Mouse (Mus musculus): Measurements from ENCODE around the gene BC049715. TPM values are rescaled to one million over a fixed set of nuclear protein-coding genes. Genes with fewer than 3 reads are reported as not detected.

BC049715 gene
- polyA plus RNA-seq, 1 experiment from 2014 or later: 1.7 TPM

DNA sequence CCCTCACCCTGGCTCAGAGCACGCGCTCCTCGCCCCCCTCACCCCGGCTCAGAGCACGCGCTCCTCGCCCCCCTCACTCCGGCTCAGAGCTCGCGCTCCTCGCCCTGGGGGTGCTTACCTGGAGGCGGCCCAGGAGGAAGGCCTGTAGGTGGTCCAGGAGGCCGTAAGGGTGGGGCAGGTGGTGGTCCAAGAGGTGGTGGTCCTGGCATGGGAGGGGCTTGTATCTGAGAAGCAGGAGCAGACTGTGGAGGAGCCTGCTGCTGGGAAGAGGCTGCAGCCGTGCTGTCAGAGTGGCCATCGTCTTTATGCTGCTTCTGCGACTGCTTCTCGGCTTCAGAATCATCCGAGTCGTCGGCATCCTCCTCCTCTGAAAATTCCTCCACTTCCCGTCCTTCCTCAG, 10.6 kb upstream of the BC049715 start:
- no peaks in the 10 kb centered on the region for H3K27me3 ChIP-seq (replicated peaks; ENCODE audit: control insufficient read depth, insufficient read depth, low read length)
- H3K4me2 ChIP-seq (ENCODE audit: low read length): no peak overlapping the region
- H3K9me3 ChIP-seq (ENCODE audit: control insufficient read depth, low read length): no peaks in the 10 kb centered on the region
- no peaks in the 10 kb centered on the region for H3K4me1 ChIP-seq (replicated peaks; ENCODE audit: control insufficient read depth, insufficient read depth, low read length)
- no peak for DNase-seq (ENCODE audit: low spot score)
- H3K4me3 ChIP-seq (ENCODE audit: low read depth, low read length): no peak overlapping the region
- no peak overlapping the region for H3K9ac ChIP-seq (ENCODE audit: low read length)
- 95% methylated on average over 21 of the region's 21 CpGs for WGBS
- peaks cover 99% of the 10 kb centered on the region for H3K36me3 ChIP-seq (ENCODE audit: control insufficient read depth, insufficient read depth, low read length)
- H3K27ac ChIP-seq (ENCODE audit: low read depth): no peak overlapping the region
- ATAC-seq (replicated peaks; ENCODE audit: low FRiP score, low TSS enrichment, low read depth): no peak

DNA sequence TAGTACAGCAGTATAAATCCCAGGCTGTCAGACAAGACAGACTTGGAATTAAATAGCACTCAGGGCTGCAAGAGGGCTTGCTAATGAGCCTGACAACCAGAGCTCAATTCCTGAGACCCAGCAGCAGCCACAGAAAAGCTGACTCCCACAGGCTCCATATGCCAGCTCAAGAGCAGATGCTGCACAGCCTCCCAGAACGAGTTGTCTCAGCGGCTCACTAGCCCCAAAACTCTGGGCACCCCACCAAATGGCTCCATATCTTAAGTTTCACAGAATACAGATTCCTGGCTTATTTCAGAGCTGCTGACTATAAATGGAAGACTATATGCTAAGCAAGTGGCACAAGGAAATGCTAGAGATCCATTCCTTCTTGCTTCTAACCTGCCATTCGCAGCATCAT, 9.9 kb upstream of the BC049715 start:
- Histone ChIP-seq H3K36me3 (ENCODE audit: control insufficient read depth, insufficient read depth, low read length) (peaks cover 99% of the 10 kb centered on the region), H3K9me3 (ENCODE audit: control insufficient read depth, low read length) (no peaks in the 10 kb centered on the region), H3K27me3 (replicated peaks; ENCODE audit: control insufficient read depth, insufficient read depth, low read length) (no peaks in the 10 kb centered on the region), H3K4me3 (ENCODE audit: low read depth, low read length) (no peak overlapping the region), H3K4me2 (ENCODE audit: low read length) (no peak overlapping the region), H3K27ac (ENCODE audit: low read depth) (no peak overlapping the region), H3K4me1 (replicated peaks; ENCODE audit: control insufficient read depth, insufficient read depth, low read length) (no peaks in the 10 kb centered on the region), H3K9ac (ENCODE audit: low read length) (no peak overlapping the region)
- 95% methylated on average over 3 of the region's 3 CpGs for WGBS
- DNase-seq (ENCODE audit: low spot score) (no peak), ATAC-seq (replicated peaks; ENCODE audit: low FRiP score, low TSS enrichment, low read depth) (no peak)

DNA sequence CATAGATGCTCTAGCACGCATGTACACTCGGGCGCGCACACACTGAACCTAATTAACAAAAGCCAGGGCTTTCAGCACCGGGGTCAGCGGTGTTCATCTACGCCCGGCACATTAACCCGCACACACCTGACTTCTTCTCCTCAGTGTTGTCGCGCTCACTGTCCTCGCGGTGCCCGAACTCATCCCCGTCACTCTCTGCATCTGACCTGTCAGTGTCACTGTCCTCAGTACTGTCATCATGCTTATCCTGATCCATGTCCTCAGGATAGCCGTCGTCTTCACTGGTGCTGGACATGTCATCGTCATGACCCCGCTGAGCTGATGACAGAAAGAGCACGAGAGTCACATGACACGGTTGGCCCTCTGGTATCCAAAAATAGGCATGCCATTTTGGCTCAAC, 7.0 kb upstream of the BC049715 start:
- H3K4me1 ChIP-seq (replicated peaks; ENCODE audit: control insufficient read depth, insufficient read depth, low read length): no peaks in the 10 kb centered on the region
- H3K27ac ChIP-seq (ENCODE audit: low read depth): no peak overlapping the region
- H3K4me3 ChIP-seq (ENCODE audit: low read depth, low read length): no peak overlapping the region
- 98% methylated on average over 21 of the region's 21 CpGs for WGBS
- H3K4me2 ChIP-seq (ENCODE audit: low read length): no peak overlapping the region
- H3K36me3 ChIP-seq (ENCODE audit: control insufficient read depth, insufficient read depth, low read length): peaks cover 96% of the 10 kb centered on the region
- no peak overlapping the region for H3K9ac ChIP-seq (ENCODE audit: low read length)
- no peaks in the 10 kb centered on the region for H3K9me3 ChIP-seq (ENCODE audit: control insufficient read depth, low read length)
- H3K27me3 ChIP-seq (replicated peaks; ENCODE audit: control insufficient read depth, insufficient read depth, low read length): no peaks in the 10 kb centered on the region
- ATAC-seq (replicated peaks; ENCODE audit: low FRiP score, low TSS enrichment, low read depth) (no peak), DNase-seq (ENCODE audit: low spot score) (no peak)

DNA sequence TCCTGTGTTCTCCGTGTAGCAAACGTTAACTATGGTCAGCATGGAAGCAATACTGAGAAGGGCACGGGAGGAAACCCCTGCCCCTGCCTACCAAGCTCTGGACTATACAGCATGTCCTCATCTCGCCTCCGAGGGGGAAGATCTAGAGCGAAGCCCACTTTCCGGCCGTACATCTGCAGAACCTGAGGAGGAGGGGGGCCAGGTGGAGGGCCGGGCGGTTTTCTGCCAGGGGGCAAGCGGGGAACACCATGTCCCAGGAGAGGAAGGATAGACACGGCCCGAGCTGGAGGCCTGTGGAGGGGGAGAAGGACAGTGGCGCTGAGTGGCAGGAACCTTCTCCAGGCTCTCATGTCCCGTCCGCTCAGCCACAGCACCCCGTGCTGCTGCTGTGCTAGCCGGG, 6.3 kb upstream of the BC049715 start:
- WGBS: 94% methylated on average over 18 of the region's 18 CpGs
- DNase-seq (ENCODE audit: low spot score): no peak
- no peak overlapping the region for H3K27ac ChIP-seq (ENCODE audit: low read depth)
- peaks cover 94% of the 10 kb centered on the region for H3K36me3 ChIP-seq (ENCODE audit: control insufficient read depth, insufficient read depth, low read length)
- no peak overlapping the region for H3K4me3 ChIP-seq (ENCODE audit: low read depth, low read length)
- ATAC-seq (replicated peaks; ENCODE audit: low FRiP score, low TSS enrichment, low read depth): no peak
- no peaks in the 10 kb centered on the region for H3K4me1 ChIP-seq (replicated peaks; ENCODE audit: control insufficient read depth, insufficient read depth, low read length)
- H3K9me3 ChIP-seq (ENCODE audit: control insufficient read depth, low read length): no peaks in the 10 kb centered on the region
- no peak overlapping the region for H3K9ac ChIP-seq (ENCODE audit: low read length)
- no peak overlapping the region for H3K4me2 ChIP-seq (ENCODE audit: low read length)
- no peaks in the 10 kb centered on the region for H3K27me3 ChIP-seq (replicated peaks; ENCODE audit: control insufficient read depth, insufficient read depth, low read length)

DNA sequence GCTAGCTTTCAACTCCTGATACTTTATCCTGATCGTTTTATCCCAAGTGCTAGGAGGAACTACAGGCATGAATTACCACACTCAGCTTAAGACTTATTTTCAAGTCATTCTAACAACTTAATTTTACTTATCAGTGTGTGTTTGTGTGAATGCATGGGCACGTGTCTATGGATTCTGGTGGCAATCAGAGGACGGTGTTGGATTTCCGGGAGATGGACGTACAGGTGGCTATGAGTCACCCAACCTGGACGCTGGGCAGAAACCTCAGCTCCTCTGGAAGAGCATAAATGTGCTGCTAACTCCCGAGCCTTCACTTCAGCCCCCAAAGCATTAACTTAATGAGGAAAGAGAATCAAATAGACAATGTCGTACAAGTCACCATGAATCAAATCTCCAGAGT, 2.4 kb upstream of the BC049715 start:
- WGBS: 91% methylated on average over 8 of the region's 8 CpGs
- H3K4me2 ChIP-seq (ENCODE audit: low read length): no peak overlapping the region
- no peaks in the 10 kb centered on the region for H3K27me3 ChIP-seq (replicated peaks; ENCODE audit: control insufficient read depth, insufficient read depth, low read length)
- peaks cover 55% of the 10 kb centered on the region for H3K36me3 ChIP-seq (ENCODE audit: control insufficient read depth, insufficient read depth, low read length)
- H3K9ac ChIP-seq (ENCODE audit: low read length): no peak overlapping the region
- no peak overlapping the region for H3K27ac ChIP-seq (ENCODE audit: low read depth)
- no peak for ATAC-seq (replicated peaks; ENCODE audit: low FRiP score, low TSS enrichment, low read depth)
- no peaks in the 10 kb centered on the region for H3K9me3 ChIP-seq (ENCODE audit: control insufficient read depth, low read length)
- peaks cover 7% of the 10 kb centered on the region; the same call in 1 of the 2 replicates for H3K4me1 ChIP-seq (replicated peaks; ENCODE audit: control insufficient read depth, insufficient read depth, low read length)
- DNase-seq (ENCODE audit: low spot score): no peak
- no peak overlapping the region for H3K4me3 ChIP-seq (ENCODE audit: low read depth, low read length)

DNA sequence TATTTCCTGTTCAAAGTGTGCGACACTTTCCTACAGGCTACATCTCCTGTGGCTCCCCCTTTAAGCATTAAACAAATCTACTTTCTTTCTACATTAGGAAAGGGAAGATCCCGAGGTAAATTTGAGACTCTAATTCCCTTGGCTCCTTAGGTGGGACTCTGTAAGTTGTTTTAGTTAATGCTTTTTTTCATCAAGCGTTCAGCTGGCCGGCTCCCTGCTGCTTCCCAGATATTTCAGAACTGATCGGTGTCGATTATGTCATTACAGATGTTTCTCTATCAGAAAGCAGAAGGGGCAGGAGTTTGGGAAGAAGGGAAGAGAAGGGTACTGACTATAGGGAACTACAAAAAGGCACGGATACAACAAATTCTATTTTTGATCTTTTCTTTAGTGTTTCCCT, 310 bp upstream of the BC049715 start:
- ATAC-seq (replicated peaks; ENCODE audit: low FRiP score, low TSS enrichment, low read depth): no peak
- no peak for DNase-seq (ENCODE audit: low spot score)
- Histone ChIP-seq H3K27ac (ENCODE audit: low read depth) (peak overlapping the region; percentile 81; the same call in 1 of the 2 replicates), H3K4me2 (ENCODE audit: low read length) (peak overlapping the region; percentile 82), H3K4me1 (replicated peaks; ENCODE audit: control insufficient read depth, insufficient read depth, low read length) (peaks cover 7% of the 10 kb centered on the region; the same call in 1 of the 2 replicates), H3K9me3 (ENCODE audit: control insufficient read depth, low read length) (no peaks in the 10 kb centered on the region), H3K9ac (ENCODE audit: low read length) (peak overlapping the region; percentile 98), H3K36me3 (ENCODE audit: control insufficient read depth, insufficient read depth, low read length) (peaks cover 34% of the 10 kb centered on the region), H3K4me3 (ENCODE audit: low read depth, low read length) (peak overlapping the region; percentile 96), H3K27me3 (replicated peaks; ENCODE audit: control insufficient read depth, insufficient read depth, low read length) (no peaks in the 10 kb centered on the region)
- 21% methylated on average over 7 of the region's 7 CpGs for WGBS

DNA sequence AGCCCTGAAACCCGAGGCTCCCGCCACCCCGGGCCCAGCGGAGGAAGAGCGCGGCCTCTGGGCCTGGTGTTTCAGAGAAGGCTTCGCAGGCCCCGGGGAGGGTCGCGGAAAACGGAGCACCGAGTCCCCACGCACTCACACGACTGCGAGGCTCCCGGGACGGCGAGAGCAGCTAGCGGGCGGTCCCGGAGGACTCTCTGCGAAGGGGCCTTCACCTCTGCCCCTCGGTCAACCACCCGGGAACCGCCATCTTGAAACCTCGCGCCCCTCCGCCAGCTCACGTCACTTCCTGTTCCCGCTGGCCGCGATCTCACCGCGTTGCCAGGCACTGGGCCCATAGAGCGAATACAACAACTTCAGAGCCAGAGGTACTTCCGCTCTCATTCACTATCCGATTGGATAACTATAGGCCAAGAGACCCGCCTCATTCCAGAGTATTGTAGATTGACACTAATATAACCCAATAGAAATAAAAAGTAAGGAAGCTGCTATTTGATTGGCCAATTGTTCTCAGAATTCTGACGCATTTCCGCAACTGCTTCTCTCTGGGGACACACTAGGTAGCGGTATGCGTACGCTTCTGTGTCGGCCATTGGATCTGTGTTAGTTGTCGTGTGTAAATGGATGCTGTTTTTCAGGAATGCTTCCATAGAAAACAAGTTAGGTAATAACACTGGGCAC, 595 bp downstream of the BC049715 start, which contains the start of gene Wbp11:
Gene Wbp11, minus strand, starts transcription at position 353 of the 681 bp plus-strand sequence.
- H3K4me2 ChIP-seq (ENCODE audit: low read length): peak within 1 kb of the TSS; percentile 82
- peak; percentile 96 for DNase-seq (ENCODE audit: low spot score)

DNA sequence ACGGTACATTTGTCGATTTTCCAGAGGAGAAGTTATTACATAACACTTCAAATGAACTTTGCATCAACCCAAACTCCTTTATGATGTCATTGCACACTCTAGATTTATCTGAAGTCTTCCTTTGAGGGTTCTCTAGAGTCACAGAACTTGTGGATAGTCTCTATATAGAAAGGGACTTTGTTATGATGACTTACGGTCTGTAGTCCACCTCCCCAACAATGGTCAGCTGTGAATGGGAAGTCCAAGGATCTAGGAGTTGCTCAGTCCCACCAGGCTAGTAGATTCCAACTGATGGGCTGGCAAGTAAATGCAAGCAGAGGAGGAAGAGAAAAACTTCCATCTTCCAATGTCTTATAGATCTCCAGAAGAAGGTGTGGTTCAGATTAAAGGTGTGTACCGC, 1.3 kb downstream of the BC049715 start:
- H3K36me3 ChIP-seq (ENCODE audit: control insufficient read depth, insufficient read depth, low read length): peaks cover 22% of the 10 kb centered on the region
- peaks cover 7% of the 10 kb centered on the region; the same call in 1 of the 2 replicates for H3K4me1 ChIP-seq (replicated peaks; ENCODE audit: control insufficient read depth, insufficient read depth, low read length)
- H3K27ac ChIP-seq (ENCODE audit: low read depth): peak overlapping the region; percentile 71
- H3K4me3 ChIP-seq (ENCODE audit: low read depth, low read length): peak overlapping the region; percentile 96
- H3K9me3 ChIP-seq (ENCODE audit: control insufficient read depth, low read length): no peaks in the 10 kb centered on the region
- H3K27me3 ChIP-seq (replicated peaks; ENCODE audit: control insufficient read depth, insufficient read depth, low read length): no peaks in the 10 kb centered on the region
- H3K4me2 ChIP-seq (ENCODE audit: low read length): peak overlapping the region; percentile 64
- ATAC-seq (replicated peaks; ENCODE audit: low FRiP score, low TSS enrichment, low read depth) (0 out of 2 replicates have a peak, but pooled peaks have one; percentile 1), DNase-seq (ENCODE audit: low spot score) (no peak)
- 34% methylated on average over 4 of the region's 4 CpGs for WGBS
- H3K9ac ChIP-seq (ENCODE audit: low read length): peak overlapping the region; percentile 49

More for the DNA sequence above, 595 bp downstream of the BC049715 start, which contains the start of gene Wbp11:
- peaks cover 7% of the 10 kb centered on the region; the same call in 1 of the 2 replicates for H3K4me1 ChIP-seq (replicated peaks; ENCODE audit: control insufficient read depth, insufficient read depth, low read length)
- ATAC-seq (replicated peaks; ENCODE audit: low FRiP score, low TSS enrichment, low read depth): peak; percentile 100
- WGBS: under 1% methylated on average over 45 of the region's 45 CpGs
- peaks cover 25% of the 10 kb centered on the region for H3K36me3 ChIP-seq (ENCODE audit: control insufficient read depth, insufficient read depth, low read length)
- peak within 1 kb of the TSS; percentile 98 for H3K9ac ChIP-seq (ENCODE audit: low read length)
- peak within 1 kb of the TSS; percentile 96 for H3K4me3 ChIP-seq (ENCODE audit: low read depth, low read length)
- no peaks in the 10 kb centered on the region for H3K9me3 ChIP-seq (ENCODE audit: control insufficient read depth, low read length)
- peak within 1 kb of the TSS; percentile 81 for H3K27ac ChIP-seq (ENCODE audit: low read depth)
- H3K27me3 ChIP-seq (replicated peaks; ENCODE audit: control insufficient read depth, insufficient read depth, low read length): no peaks in the 10 kb centered on the region

DNA sequence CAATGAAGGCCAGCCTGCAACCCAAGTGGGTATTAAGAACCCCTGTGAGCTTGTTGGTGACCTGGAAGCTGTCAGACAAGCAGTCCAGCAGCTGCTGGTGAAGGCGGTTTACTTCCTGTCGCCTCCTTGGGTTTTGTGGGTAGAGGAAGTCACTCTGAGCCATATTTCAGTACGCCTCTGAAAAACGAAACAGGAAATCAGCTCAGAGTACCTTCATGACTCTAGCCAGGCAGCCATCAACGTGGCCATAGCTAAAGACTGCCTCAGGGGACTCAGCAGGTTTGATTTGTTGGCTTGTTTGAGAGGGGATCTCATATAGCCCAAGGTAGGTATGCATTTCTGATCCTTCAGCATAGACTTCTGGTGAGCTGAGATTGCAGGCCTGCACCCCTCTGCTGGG, 4.3 kb downstream of the BC049715 start:
- ATAC-seq (replicated peaks; ENCODE audit: low FRiP score, low TSS enrichment, low read depth) (no peak), DNase-seq (ENCODE audit: low spot score) (no peak)
- Histone ChIP-seq H3K27me3 (replicated peaks; ENCODE audit: control insufficient read depth, insufficient read depth, low read length) (no peaks in the 10 kb centered on the region), H3K4me2 (ENCODE audit: low read length) (no peak overlapping the region), H3K36me3 (ENCODE audit: control insufficient read depth, insufficient read depth, low read length) (no peaks in the 10 kb centered on the region), H3K4me1 (replicated peaks; ENCODE audit: control insufficient read depth, insufficient read depth, low read length) (peaks cover 4% of the 10 kb centered on the region; the same call in 1 of the 2 replicates), H3K4me3 (ENCODE audit: low read depth, low read length) (no peak overlapping the region), H3K9ac (ENCODE audit: low read length) (no peak overlapping the region), H3K9me3 (ENCODE audit: control insufficient read depth, low read length) (no peaks in the 10 kb centered on the region), H3K27ac (ENCODE audit: low read depth) (no peak overlapping the region)
- 63% methylated on average over 5 of the region's 5 CpGs for WGBS

All from intestine, embryonic 14.5 days (tissue).